Mouse (Mus musculus): ENCODE measurements around the gene Ttll8. TPM values are rescaled to one million over a fixed set of nuclear protein-coding genes. Genes with fewer than 3 reads are reported as not detected.
A peak's percentile ranks its signal among the peaks of the same experiment; 100 is the strongest.

Ttll8 gene
- polyA plus RNA-seq, 1 experiment from 2014 or later: not detected

DNA sequence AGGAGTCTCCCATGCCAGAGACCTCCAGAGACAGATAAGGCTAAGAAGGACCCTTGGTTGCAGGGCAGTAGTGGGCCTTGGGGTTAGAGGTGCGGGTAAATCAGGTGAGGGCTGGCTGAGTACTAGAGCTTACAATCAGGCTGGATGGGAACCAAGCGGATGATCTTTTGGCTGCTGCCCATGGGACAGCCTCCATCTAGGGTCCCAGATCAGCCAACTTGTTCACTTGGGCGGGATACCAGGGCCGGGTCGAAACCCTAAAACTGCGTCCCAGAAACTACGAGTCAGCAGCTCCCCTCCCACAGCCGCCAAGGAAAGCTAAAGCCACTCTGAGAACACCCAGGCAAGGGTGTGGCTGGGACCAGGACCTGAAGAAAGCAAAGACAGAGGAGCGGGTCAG, 101.1 kb downstream of the Ttll8 start:
- 89% methylated on average over 9 of the region's 9 CpGs for WGBS
- no peaks in the 10 kb centered on the region for H3K36me3 ChIP-seq (replicated peaks; ENCODE audit: control insufficient read depth, insufficient read depth)
- H3K9ac ChIP-seq: no peak overlapping the region
- no peak overlapping the region for H3K4me3 ChIP-seq (replicated peaks; ENCODE audit: low read length)
- peaks cover 6% of the 10 kb centered on the region; the same call in 1 of the 2 replicates for H3K4me1 ChIP-seq (replicated peaks; ENCODE audit: control insufficient read depth, insufficient read depth, low read length)
- H3K27me3 ChIP-seq (ENCODE audit: control insufficient read depth, insufficient read depth, low read length): no peaks in the 10 kb centered on the region
- ATAC-seq (ENCODE audit: low FRiP score) (no peak), DNase-seq (ENCODE audit: low spot score) (no peak)
- H3K27ac ChIP-seq: no peak overlapping the region
- H3K9me3 ChIP-seq (ENCODE audit: control insufficient read depth, low read length): no peaks in the 10 kb centered on the region
- no peak overlapping the region for H3K4me2 ChIP-seq (replicated peaks)

DNA sequence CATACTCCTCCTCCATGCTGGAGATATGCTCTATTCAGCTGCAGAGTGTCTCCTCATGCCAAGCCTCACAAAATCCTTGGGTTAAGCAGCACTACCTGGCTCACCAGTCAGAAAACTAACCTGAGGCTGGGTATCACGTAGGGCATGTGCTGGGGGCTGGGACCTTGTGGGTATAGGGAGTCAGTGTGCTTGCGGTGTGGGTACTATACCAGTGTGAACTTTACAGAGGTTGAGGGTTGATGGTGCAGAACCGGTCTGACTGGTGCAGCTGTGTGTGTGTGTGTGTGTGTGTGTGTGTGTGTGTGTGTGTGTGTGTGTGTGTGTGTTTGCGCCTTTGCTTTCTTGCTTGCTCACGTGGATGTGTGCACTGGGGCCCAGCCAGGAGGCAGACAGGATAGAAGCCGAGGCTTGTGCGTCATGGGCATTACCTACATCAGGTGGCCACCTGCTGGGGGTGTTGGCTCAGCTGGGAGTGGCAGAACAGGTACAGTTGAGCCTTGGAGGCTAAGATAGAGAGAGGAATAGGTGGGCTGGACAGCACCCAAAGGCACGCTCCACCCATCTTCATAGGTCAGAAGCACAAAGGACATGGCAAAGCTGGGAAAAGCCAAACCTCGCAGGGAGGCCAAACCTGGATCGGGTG, 102.6 kb downstream of the Ttll8 start:
- no peaks in the 10 kb centered on the region for H3K27me3 ChIP-seq (ENCODE audit: control insufficient read depth, insufficient read depth, low read length)
- no peak overlapping the region for H3K4me3 ChIP-seq (replicated peaks; ENCODE audit: low read length)
- no peaks in the 10 kb centered on the region for H3K9me3 ChIP-seq (ENCODE audit: control insufficient read depth, low read length)
- H3K4me1 ChIP-seq (replicated peaks; ENCODE audit: control insufficient read depth, insufficient read depth, low read length): peaks cover 6% of the 10 kb centered on the region; the same call in 1 of the 2 replicates
- DNase-seq (ENCODE audit: low spot score) (no peak), ATAC-seq (ENCODE audit: low FRiP score) (no peak)
- 88% methylated on average over 10 of the region's 10 CpGs for WGBS
- H3K27ac ChIP-seq: no peak overlapping the region
- H3K36me3 ChIP-seq (replicated peaks; ENCODE audit: control insufficient read depth, insufficient read depth): no peaks in the 10 kb centered on the region
- H3K4me2 ChIP-seq (replicated peaks): no peak overlapping the region
- no peak overlapping the region for H3K9ac ChIP-seq

DNA sequence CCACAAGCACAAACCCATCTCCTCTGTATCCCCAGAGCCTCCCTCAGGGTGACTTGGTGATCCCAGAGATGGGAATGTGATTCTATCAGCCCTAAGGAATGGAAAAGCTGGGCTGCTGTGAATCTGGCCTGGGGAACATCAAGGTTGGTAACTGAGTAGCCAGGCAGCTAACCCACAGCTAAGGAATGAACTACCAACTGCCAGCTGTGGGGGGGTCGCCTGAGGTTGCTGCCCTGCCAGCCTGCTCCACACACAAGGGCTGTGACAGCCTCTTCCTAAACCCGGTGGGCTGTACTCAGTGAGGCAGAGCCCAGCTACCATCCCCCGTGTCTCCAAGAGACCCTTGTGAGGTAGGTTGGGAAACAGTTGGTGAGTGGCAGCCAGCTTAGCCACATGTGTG, 103.1 kb downstream of the Ttll8 start:
- peaks cover 6% of the 10 kb centered on the region; the same call in 1 of the 2 replicates for H3K4me1 ChIP-seq (replicated peaks; ENCODE audit: control insufficient read depth, insufficient read depth, low read length)
- ATAC-seq (ENCODE audit: low FRiP score): no peak
- H3K9me3 ChIP-seq (ENCODE audit: control insufficient read depth, low read length): no peaks in the 10 kb centered on the region
- no peak for DNase-seq (ENCODE audit: low spot score)
- no peak overlapping the region for H3K9ac ChIP-seq
- H3K27ac ChIP-seq: no peak overlapping the region
- no peak overlapping the region for H3K4me3 ChIP-seq (replicated peaks; ENCODE audit: low read length)
- no peaks in the 10 kb centered on the region for H3K27me3 ChIP-seq (ENCODE audit: control insufficient read depth, insufficient read depth, low read length)
- no peaks in the 10 kb centered on the region for H3K36me3 ChIP-seq (replicated peaks; ENCODE audit: control insufficient read depth, insufficient read depth)
- WGBS: 53% methylated on average over 3 of the region's 3 CpGs
- H3K4me2 ChIP-seq (replicated peaks): no peak overlapping the region

DNA sequence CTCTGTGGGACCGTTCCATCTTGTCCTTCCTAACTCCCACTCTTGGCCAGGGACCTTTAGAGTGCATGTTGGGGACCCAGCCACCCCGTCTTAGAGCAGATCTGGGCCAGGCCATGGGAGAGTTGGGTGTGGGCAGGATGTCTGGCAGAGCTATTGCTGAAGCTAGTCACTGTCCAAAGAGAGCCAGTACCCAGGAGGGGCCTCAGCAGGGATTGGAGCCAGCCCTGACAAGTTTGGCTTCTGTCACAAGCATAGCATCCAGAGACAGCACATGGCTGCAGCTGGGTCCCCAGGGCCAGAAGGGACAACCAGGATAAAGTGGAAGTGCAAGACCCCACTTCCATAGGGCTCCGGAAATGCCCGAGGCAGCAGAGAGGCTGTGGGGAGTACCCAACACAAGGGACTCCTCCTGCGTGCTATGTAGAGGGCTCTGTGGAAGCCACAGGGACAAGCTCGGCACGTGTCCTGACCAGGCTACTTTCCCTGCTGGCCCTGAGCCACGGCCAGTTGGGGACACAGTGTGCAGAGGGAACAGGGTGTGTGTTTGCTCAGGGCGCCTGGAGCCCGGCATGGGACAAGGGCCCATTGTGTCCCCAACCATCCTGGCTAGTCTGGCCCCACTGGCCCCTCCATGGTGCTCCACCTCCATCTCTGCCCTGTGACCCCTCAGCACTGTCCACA, 103.9 kb downstream of the Ttll8 start:
- H3K9ac ChIP-seq: no peak overlapping the region
- H3K27ac ChIP-seq: no peak overlapping the region
- 0 out of 2 replicates have a peak, but pooled peaks have one; percentile 44 for ATAC-seq (ENCODE audit: low FRiP score)
- H3K36me3 ChIP-seq (replicated peaks; ENCODE audit: control insufficient read depth, insufficient read depth): no peaks in the 10 kb centered on the region
- DNase-seq (ENCODE audit: low spot score): no peak
- WGBS: 54% methylated on average over 10 of the region's 10 CpGs
- no peaks in the 10 kb centered on the region for H3K27me3 ChIP-seq (ENCODE audit: control insufficient read depth, insufficient read depth, low read length)
- no peak overlapping the region for H3K4me3 ChIP-seq (replicated peaks; ENCODE audit: low read length)
- no peaks in the 10 kb centered on the region for H3K9me3 ChIP-seq (ENCODE audit: control insufficient read depth, low read length)
- no peak overlapping the region for H3K4me2 ChIP-seq (replicated peaks)
- peaks cover 6% of the 10 kb centered on the region; the same call in 1 of the 2 replicates for H3K4me1 ChIP-seq (replicated peaks; ENCODE audit: control insufficient read depth, insufficient read depth, low read length)

DNA sequence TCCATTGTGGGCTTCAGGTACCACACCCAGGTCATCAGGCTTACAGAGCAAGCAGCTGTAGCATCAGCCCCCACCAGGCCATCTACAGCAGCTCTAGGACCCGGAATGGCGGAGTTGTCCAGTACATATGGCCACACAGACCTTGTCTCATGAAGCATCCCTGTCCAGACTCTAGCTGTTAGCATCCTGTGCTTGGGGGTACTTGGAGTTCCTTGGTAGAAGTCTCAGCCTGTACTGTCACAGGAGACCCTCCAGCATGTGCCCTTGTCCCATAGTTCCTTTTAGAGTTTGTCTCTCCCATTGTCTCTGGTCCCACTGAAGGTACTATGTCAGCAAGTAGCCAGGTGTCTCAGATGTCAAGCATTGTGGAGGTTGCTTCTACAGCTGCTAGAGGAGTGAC, 104.6 kb downstream of the Ttll8 start:
- Histone ChIP-seq H3K27me3 (ENCODE audit: control insufficient read depth, insufficient read depth, low read length) (no peaks in the 10 kb centered on the region), H3K4me2 (replicated peaks) (no peak overlapping the region), H3K9ac (no peak overlapping the region), H3K27ac (no peak overlapping the region), H3K9me3 (ENCODE audit: control insufficient read depth, low read length) (no peaks in the 10 kb centered on the region), H3K4me3 (replicated peaks; ENCODE audit: low read length) (no peak overlapping the region), H3K4me1 (replicated peaks; ENCODE audit: control insufficient read depth, insufficient read depth, low read length) (peaks cover 6% of the 10 kb centered on the region; the same call in 1 of the 2 replicates), H3K36me3 (replicated peaks; ENCODE audit: control insufficient read depth, insufficient read depth) (no peaks in the 10 kb centered on the region)
- DNase-seq (ENCODE audit: low spot score): no peak
- ATAC-seq (ENCODE audit: low FRiP score): no peak
- WGBS: 95% methylated on average over 2 of the region's 2 CpGs

DNA sequence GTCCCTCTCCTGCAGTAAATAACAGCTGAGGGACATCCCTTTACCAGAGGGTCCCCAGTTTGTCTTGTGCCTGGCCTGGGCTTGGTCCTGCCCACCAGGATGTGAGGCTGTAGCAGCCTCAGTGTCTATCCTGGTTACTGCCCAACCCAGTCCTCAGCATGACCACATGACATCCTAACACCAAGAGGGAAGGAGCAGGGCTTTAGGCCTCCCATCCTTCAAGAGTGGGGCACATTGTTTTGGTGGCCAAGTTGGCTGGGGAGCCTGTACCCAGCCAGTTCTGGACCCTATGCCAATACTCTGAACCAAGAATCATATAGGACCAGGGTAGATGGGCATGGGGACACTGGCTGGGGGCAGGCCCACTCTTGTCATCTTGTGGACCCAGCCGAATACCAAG, 105.6 kb downstream of the Ttll8 start:
- no peaks in the 10 kb centered on the region for H3K36me3 ChIP-seq (replicated peaks; ENCODE audit: control insufficient read depth, insufficient read depth)
- ATAC-seq (ENCODE audit: low FRiP score): no peak
- no peak overlapping the region for H3K4me2 ChIP-seq (replicated peaks)
- H3K9me3 ChIP-seq (ENCODE audit: control insufficient read depth, low read length): no peaks in the 10 kb centered on the region
- DNase-seq (ENCODE audit: low spot score): no peak
- no peaks in the 10 kb centered on the region for H3K27me3 ChIP-seq (ENCODE audit: control insufficient read depth, insufficient read depth, low read length)
- no peak overlapping the region for H3K9ac ChIP-seq
- H3K27ac ChIP-seq: no peak overlapping the region
- 96% methylated on average over 1 of the region's 1 CpGs for WGBS
- peaks cover 6% of the 10 kb centered on the region; the same call in 1 of the 2 replicates for H3K4me1 ChIP-seq (replicated peaks; ENCODE audit: control insufficient read depth, insufficient read depth, low read length)
- H3K4me3 ChIP-seq (replicated peaks; ENCODE audit: low read length): no peak overlapping the region

DNA sequence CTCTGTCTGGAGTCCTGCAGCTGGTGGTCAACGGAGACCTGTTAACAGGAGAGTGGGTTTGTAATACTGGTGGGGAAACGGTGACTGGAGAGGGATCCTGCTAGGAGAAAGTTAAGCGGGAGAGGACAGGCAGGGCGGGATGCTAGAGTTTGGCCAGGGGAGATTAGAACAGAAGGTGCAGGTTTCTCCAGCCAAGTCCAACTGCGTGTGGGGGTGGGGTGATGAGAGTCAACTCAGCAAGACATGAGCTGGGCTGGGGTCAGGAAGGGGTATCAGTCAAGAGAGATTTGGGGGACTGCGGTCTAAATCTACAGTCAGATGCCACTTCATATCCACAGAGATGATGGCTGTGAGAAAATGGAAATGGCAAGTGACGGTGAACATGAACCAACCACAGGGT, 109.3 kb downstream of the Ttll8 start:
- DNase-seq (ENCODE audit: low spot score): no peak
- WGBS: 92% methylated on average over 7 of the region's 7 CpGs

DNA sequence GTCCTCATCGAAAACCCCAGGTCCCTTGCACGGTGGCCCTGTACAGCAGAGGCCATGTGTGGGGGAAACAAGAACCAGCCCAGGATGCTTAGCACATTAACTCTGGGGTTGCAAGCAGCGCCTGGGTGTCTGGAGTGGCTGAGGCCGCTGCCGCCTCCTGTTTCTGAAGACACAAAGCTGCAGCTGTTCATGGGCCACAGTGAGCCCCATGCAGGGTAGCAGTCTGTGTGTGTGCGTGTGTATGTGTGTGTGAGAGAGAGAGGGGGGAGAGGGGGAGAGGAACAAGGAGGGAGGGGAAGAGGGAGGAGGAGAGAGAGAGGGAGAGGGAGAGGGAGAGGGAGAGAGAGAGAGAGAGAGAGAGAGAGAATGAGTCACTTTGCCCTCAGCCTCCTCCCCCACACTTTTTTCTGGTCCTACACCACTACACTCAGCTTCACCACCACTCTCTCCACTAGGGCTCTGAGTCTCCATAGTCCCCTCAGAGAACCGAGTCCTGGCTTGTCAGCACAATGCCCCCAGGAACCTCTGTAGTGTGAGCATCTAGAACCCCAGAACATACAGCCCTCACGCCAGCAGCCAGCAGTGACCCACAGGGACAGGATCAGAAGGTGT, 110.6 kb downstream of the Ttll8 start:
- Histone ChIP-seq H3K4me1 (replicated peaks; ENCODE audit: control insufficient read depth, insufficient read depth, low read length) (peaks cover 9% of the 10 kb centered on the region; the same call in 1 of the 2 replicates), H3K27me3 (ENCODE audit: control insufficient read depth, insufficient read depth, low read length) (no peaks in the 10 kb centered on the region), H3K27ac (no peak overlapping the region), H3K4me2 (replicated peaks) (no peak overlapping the region), H3K9me3 (ENCODE audit: control insufficient read depth, low read length) (no peaks in the 10 kb centered on the region), H3K36me3 (replicated peaks; ENCODE audit: control insufficient read depth, insufficient read depth) (no peaks in the 10 kb centered on the region), H3K9ac (no peak overlapping the region), H3K4me3 (replicated peaks; ENCODE audit: low read length) (no peak overlapping the region)
- 46% methylated on average over 8 of the region's 8 CpGs for WGBS
- peak; percentile 19; the same call in 1 of the 2 replicates for ATAC-seq (ENCODE audit: low FRiP score)
- no peak for DNase-seq (ENCODE audit: low spot score)

More for the DNA sequence above, 109.3 kb downstream of the Ttll8 start:
- ATAC-seq (ENCODE audit: low FRiP score): no peak
- Histone ChIP-seq H3K27ac (no peak overlapping the region), H3K4me2 (replicated peaks) (no peak overlapping the region), H3K27me3 (ENCODE audit: control insufficient read depth, insufficient read depth, low read length) (no peaks in the 10 kb centered on the region), H3K9ac (no peak overlapping the region), H3K9me3 (ENCODE audit: control insufficient read depth, low read length) (no peaks in the 10 kb centered on the region), H3K4me1 (replicated peaks; ENCODE audit: control insufficient read depth, insufficient read depth, low read length) (0 out of 2 replicates have a peak, but pooled peaks cover under 1% of the 10 kb centered on the region), H3K4me3 (replicated peaks; ENCODE audit: low read length) (no peak overlapping the region), H3K36me3 (replicated peaks; ENCODE audit: control insufficient read depth, insufficient read depth) (no peaks in the 10 kb centered on the region)

DNA sequence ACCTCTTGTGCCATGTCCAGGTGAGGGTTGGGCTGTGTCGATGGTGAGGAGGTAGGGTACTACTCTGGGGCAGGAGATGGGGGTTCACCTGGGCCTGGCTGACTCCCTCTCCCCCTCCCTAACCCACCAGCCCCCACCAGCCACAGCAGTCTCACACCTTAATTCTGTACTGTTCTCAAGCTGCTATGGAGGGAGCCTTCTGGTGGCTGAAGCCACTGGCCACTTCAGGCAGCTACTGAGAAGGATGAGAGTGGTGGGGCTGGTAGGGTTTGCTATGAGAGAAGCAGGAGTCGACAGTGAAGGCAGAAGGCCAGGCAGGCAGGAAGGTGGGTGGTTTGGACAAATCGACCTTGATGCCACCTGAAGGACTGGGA, 111.9 kb downstream of the Ttll8 start:
- 84% methylated on average over 3 of the region's 3 CpGs for WGBS
- Histone ChIP-seq H3K4me3 (replicated peaks; ENCODE audit: low read length) (no peak overlapping the region), H3K27ac (no peak overlapping the region), H3K36me3 (replicated peaks; ENCODE audit: control insufficient read depth, insufficient read depth) (no peaks in the 10 kb centered on the region), H3K9ac (no peak overlapping the region), H3K9me3 (ENCODE audit: control insufficient read depth, low read length) (no peaks in the 10 kb centered on the region), H3K4me2 (replicated peaks) (no peak overlapping the region), H3K4me1 (replicated peaks; ENCODE audit: control insufficient read depth, insufficient read depth, low read length) (peaks cover 18% of the 10 kb centered on the region), H3K27me3 (ENCODE audit: control insufficient read depth, insufficient read depth, low read length) (no peaks in the 10 kb centered on the region)
- DNase-seq (ENCODE audit: low spot score): no peak
- ATAC-seq (ENCODE audit: low FRiP score): no peak

Data from hindbrain, embryonic 14.5 days (tissue).